In the genomic region with DNA sequence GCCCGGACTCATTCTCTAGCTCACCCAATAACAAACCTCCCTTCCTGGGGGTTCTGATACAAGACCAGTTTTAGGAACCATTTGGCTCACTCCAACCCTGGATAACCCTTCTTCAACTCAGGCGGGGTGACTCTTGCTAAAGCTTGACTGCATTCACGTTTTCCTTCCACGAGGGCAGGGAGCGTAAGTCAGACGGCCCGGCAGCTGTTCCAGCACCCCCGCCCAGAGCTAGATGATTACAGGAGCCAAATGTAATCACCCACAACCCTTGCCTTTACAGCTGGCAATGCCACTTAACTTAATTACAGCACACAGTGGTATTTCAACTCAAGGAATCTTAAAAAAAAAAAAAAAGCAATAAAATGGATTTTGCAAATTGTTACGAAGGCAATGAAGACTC, we compare ENCODE assay signal across 21 mouse cellular contexts. TPM values are rescaled to one million over a fixed set of nuclear protein-coding genes. Genes with fewer than 3 reads are reported as not detected.
DNase-seq lines count a peak whose midpoint lies in the region; ATAC-seq and TF ChIP-seq lines count a peak whose summit lies in the region.
"Had no signal": no experiment of that assay in that cellular context is flagged by ENCODE, and none has a peak within 500 bp of the region (broad histone marks: within the 10 kb centered on the region; RNA-seq: fewer than 3 reads in every experiment).

No protein-coding gene starts in this region.

- H3K9ac ChIP-seq in embryonic facial prominence, embryonic 14.5 days (ENCODE audit: low read depth, low read length), result no peak overlapping the region
- H3K9ac ChIP-seq in midbrain, embryonic 11.5 days (ENCODE audit: low read length), result no peak overlapping the region

- H3K36me3 ChIP-seq in embryonic facial prominence, embryonic 14.5 days (ENCODE audit: control insufficient read depth, insufficient read depth, low read length), result no peaks in the 10 kb centered on the region
- H3K36me3 ChIP-seq in embryonic facial prominence, embryonic 10.5 days (replicated peaks), result no peaks in the 10 kb centered on the region
- no peaks in the 10 kb centered on the region for H3K36me3 ChIP-seq in midbrain, embryonic 11.5 days (ENCODE audit: control insufficient read depth, insufficient read depth, low read length)
- H3K36me3 ChIP-seq in midbrain, embryonic 10.5 days, result no peaks in the 10 kb centered on the region
- no peaks in the 10 kb centered on the region for H3K36me3 ChIP-seq in myocyte (ENCODE audit: control insufficient read depth, insufficient read depth)
- H3K36me3 ChIP-seq: G1E had no signal

- DNase-seq in embryonic facial prominence, embryonic 14.5 days (ENCODE audit: low spot score), result peak; percentile 7
- DNase-seq in embryonic facial prominence, embryonic 10.5 days (ENCODE audit: low spot score), result no peak
- peak; percentile 69 for DNase-seq in midbrain, embryonic 11.5 days (ENCODE audit: low spot score, missing footprints)
- no peak for DNase-seq in midbrain, embryonic 10.5 days (ENCODE audit: low spot score)
- no peak for DNase-seq in spleen, adult 12 weeks (ENCODE audit: low spot score)
- DNase-seq: adrenal gland, adult 2 months; adrenal gland, adult 8-10 months; adrenal gland, postnatal 10 days; adrenal gland, postnatal 14 days; adrenal gland, postnatal 25 days; adrenal gland, postnatal 36 days; B cell, adult 2 months; cerebellum, adult 11 months; cerebellum, adult 11-12 months; cerebellum, adult 18-20 months had no signal

- 27% methylated on average over 9 of the region's 9 CpGs for WGBS in embryonic facial prominence, embryonic 14.5 days
- WGBS in embryonic facial prominence, embryonic 10.5 days, result 36% methylated on average over 9 of the region's 9 CpGs
- 37% methylated on average over 9 of the region's 9 CpGs for WGBS in midbrain, embryonic 11.5 days
- WGBS in midbrain, embryonic 10.5 days, result 39% methylated on average over 9 of the region's 9 CpGs

- no peaks in the 10 kb centered on the region for H3K9me3 ChIP-seq in embryonic facial prominence, embryonic 14.5 days (ENCODE audit: control insufficient read depth, low read length)
- H3K9me3 ChIP-seq in embryonic facial prominence, embryonic 10.5 days, result no peaks in the 10 kb centered on the region
- no peaks in the 10 kb centered on the region for H3K9me3 ChIP-seq in midbrain, embryonic 11.5 days (ENCODE audit: control insufficient read depth, low read length)
- H3K9me3 ChIP-seq in midbrain, embryonic 10.5 days (replicated peaks), result no peaks in the 10 kb centered on the region
- H3K9me3 ChIP-seq: G1E had no signal

- H3K4me1 ChIP-seq in embryonic facial prominence, embryonic 14.5 days (ENCODE audit: control insufficient read depth, insufficient read depth, low read length), result no peaks in the 10 kb centered on the region
- peaks cover 6% of the 10 kb centered on the region for H3K4me1 ChIP-seq in embryonic facial prominence, embryonic 10.5 days
- H3K4me1 ChIP-seq in midbrain, embryonic 11.5 days (ENCODE audit: control insufficient read depth, insufficient read depth, low read length), result no peaks in the 10 kb centered on the region; the same call in 1 of the 2 replicates
- H3K4me1 ChIP-seq in midbrain, embryonic 10.5 days, result peaks cover 8% of the 10 kb centered on the region

- no peaks in the 10 kb centered on the region for H3K79me2 ChIP-seq in myocyte (ENCODE audit: control insufficient read depth, insufficient read depth)

- H3K4me2 ChIP-seq in embryonic facial prominence, embryonic 14.5 days (ENCODE audit: low read depth, low read length), result no peak overlapping the region
- no peak overlapping the region for H3K4me2 ChIP-seq in midbrain, embryonic 11.5 days
- H3K4me2 ChIP-seq in myocyte (ENCODE audit: low read depth), result no peak overlapping the region

- no peak for ATAC-seq in embryonic facial prominence, embryonic 14.5 days (ENCODE audit: low read depth)
- no peak for ATAC-seq in midbrain, embryonic 11.5 days (ENCODE audit: low FRiP score)
- ATAC-seq: activated CD4-positive, CD25-positive, alpha-beta regulatory T cell, adult 4 months; CD4-positive, CD25-positive, alpha-beta regulatory T cell, adult 4 months; Patski had no signal

- no peak overlapping the region for H3ac ChIP-seq in myocyte (ENCODE audit: control insufficient read depth, insufficient read length)

- H3K27me3 ChIP-seq in embryonic facial prominence, embryonic 14.5 days (replicated peaks; ENCODE audit: control insufficient read depth, insufficient read depth, low read length), result peaks cover 98% of the 10 kb centered on the region
- H3K27me3 ChIP-seq in embryonic facial prominence, embryonic 10.5 days (replicated peaks; ENCODE audit: low read depth, poor library complexity, severe bottlenecking), result peaks cover 100% of the 10 kb centered on the region
- H3K27me3 ChIP-seq in midbrain, embryonic 11.5 days (ENCODE audit: control insufficient read depth, insufficient read depth, low read length), result peaks cover 82% of the 10 kb centered on the region
- peaks cover 100% of the 10 kb centered on the region for H3K27me3 ChIP-seq in midbrain, embryonic 10.5 days (ENCODE audit: low read depth, poor library complexity, severe bottlenecking)
- H3K27me3 ChIP-seq in myocyte (ENCODE audit: control insufficient read depth, insufficient read depth, insufficient read length), result peaks cover 69% of the 10 kb centered on the region

- no peak overlapping the region for H3K4me3 ChIP-seq in embryonic facial prominence, embryonic 14.5 days (ENCODE audit: low read depth, low read length)
- H3K4me3 ChIP-seq in embryonic facial prominence, embryonic 10.5 days, result no peak overlapping the region
- no peak overlapping the region for H3K4me3 ChIP-seq in midbrain, embryonic 11.5 days (ENCODE audit: low read depth, low read length)
- no peak overlapping the region for H3K4me3 ChIP-seq in midbrain, embryonic 10.5 days
- H3K4me3 ChIP-seq in myocyte, result no peak overlapping the region

- no peak overlapping the region for H3K27ac ChIP-seq in embryonic facial prominence, embryonic 14.5 days (replicated peaks; ENCODE audit: low read depth, low read length)
- H3K27ac ChIP-seq in embryonic facial prominence, embryonic 10.5 days (replicated peaks), result no peak overlapping the region
- no peak overlapping the region for H3K27ac ChIP-seq in midbrain, embryonic 11.5 days (ENCODE audit: low read depth, low read length)
- no peak overlapping the region for H3K27ac ChIP-seq in midbrain, embryonic 10.5 days (replicated peaks)

- TF ChIP-seq POLR2A in myocyte (IDR thresholded peaks at IDR 0.05; ENCODE audit: insufficient read length, low read depth), result no peak

TF ChIP-seq in myocyte, 11 proteins besides CTCF, POLR2A, EP300 and RAD21:
- no peak for TF ChIP-seq TCF12 (IDR thresholded peaks at IDR 0.05; ENCODE audit: insufficient read depth, poor library complexity, severe bottlenecking)
- TF ChIP-seq MYOG (IDR thresholded peaks at IDR 0.05; ENCODE audit: control insufficient read depth in 1 of 3, insufficient read depth in 1 of 3, insufficient read length in 2 of 3, low read depth in 2 of 3), result peak in 2 of 3 experiments; percentile 13 to 68
- TF ChIP-seq POLR2AphosphoS2 (IDR thresholded peaks at IDR 0.05; ENCODE audit: insufficient read length, low read depth), result no peak
- TF ChIP-seq MYOD1 (IDR thresholded peaks at IDR 0.05; ENCODE audit: control insufficient read depth in 1 of 3, insufficient read length in 2 of 3, low read depth in 2 of 3), result peak in 2 of 3 experiments; percentile 29 to 60
- no peak for TF ChIP-seq MAX (IDR thresholded peaks at IDR 0.05; ENCODE audit: low read depth)

RNA-seq across cellular contexts. Expression of a gene that starts 26.0 kb away (rescaled TPM):
- not detected in 2 replicates for polyA plus RNA-seq in embryonic facial prominence, embryonic 14.5 days (2014; fragmentation: Nextera tagmentation; extraction: Ambion mirVana)
- polyA plus RNA-seq in embryonic facial prominence, embryonic 10.5 days (2016; fragmentation: Nextera tagmentation; extraction: Ambion mirVana), result not detected in 2 replicates
- polyA plus RNA-seq in midbrain, embryonic 11.5 days (2014; fragmentation: Nextera tagmentation; extraction: Ambion mirVana), result not detected in 2 replicates
- polyA plus RNA-seq in midbrain, embryonic 10.5 days (2016; fragmentation: Nextera tagmentation; extraction: Ambion mirVana), result not detected in 2 replicates
- 0.10 TPM for polyA plus RNA-seq in myocyte (2012; fragmentation: generic; extraction: Trizol)
- polyA plus RNA-seq: activated CD4-positive, CD25-positive, alpha-beta regulatory T cell, adult 4 months; adrenal gland, adult 2 months; brain, embryonic 14.5 days; CD4-positive, CD25-positive, alpha-beta regulatory T cell, adult 4 months had no signal

RNA-seq across cellular contexts. Expression of a gene that starts 34.5 kb away (rescaled TPM):
- 0.30 and 0.96 TPM in 2 replicates for polyA plus RNA-seq in embryonic facial prominence, embryonic 14.5 days (2014; fragmentation: Nextera tagmentation; extraction: Ambion mirVana)
- polyA plus RNA-seq in embryonic facial prominence, embryonic 10.5 days (2016; fragmentation: Nextera tagmentation; extraction: Ambion mirVana), result not detected in 2 replicates
- not detected in 2 replicates for polyA plus RNA-seq in midbrain, embryonic 11.5 days (2014; fragmentation: Nextera tagmentation; extraction: Ambion mirVana)
- not detected in 2 replicates for polyA plus RNA-seq in midbrain, embryonic 10.5 days (2016; fragmentation: Nextera tagmentation; extraction: Ambion mirVana)
- not detected for polyA plus RNA-seq in myocyte (2012; fragmentation: generic; extraction: Trizol)
- polyA plus RNA-seq: adrenal gland, adult 2 months; CD4-positive, CD25-positive, alpha-beta regulatory T cell, adult 4 months; G1E had no signal

RNA-seq across cellular contexts. Expression of a gene that starts 56.4 kb away (rescaled TPM):
- polyA plus RNA-seq in embryonic facial prominence, embryonic 14.5 days (2014; fragmentation: Nextera tagmentation; extraction: Ambion mirVana), result 0.47 TPM in 1 of 2 replicates, not detected in the other
- not detected in 2 replicates for polyA plus RNA-seq in embryonic facial prominence, embryonic 10.5 days (2016; fragmentation: Nextera tagmentation; extraction: Ambion mirVana)
- polyA plus RNA-seq in midbrain, embryonic 11.5 days (2014; fragmentation: Nextera tagmentation; extraction: Ambion mirVana), result not detected in 2 replicates
- polyA plus RNA-seq in midbrain, embryonic 10.5 days (2016; fragmentation: Nextera tagmentation; extraction: Ambion mirVana), result not detected in 2 replicates
- polyA plus RNA-seq in myocyte (2012; fragmentation: generic; extraction: Trizol), result not detected
- polyA plus RNA-seq: activated CD4-positive, CD25-positive, alpha-beta regulatory T cell, adult 4 months; adrenal gland, adult 2 months; brain, embryonic 14.5 days; CD4-positive, CD25-positive, alpha-beta regulatory T cell, adult 4 months; G1E; Patski had no signal

Comparison
In these comparisons a context has a peak if more than half of its experiments do, and no peak if none do; other contexts are left out.
1. DNase-seq: peak in embryonic facial prominence, embryonic 14.5 days (single experiment) and midbrain, embryonic 11.5 days (single experiment); none in embryonic facial prominence, embryonic 10.5 days (single experiment), midbrain, embryonic 10.5 days (single experiment) and spleen, adult 12 weeks (single experiment).